Mouse (Mus musculus) cerebellum, adult 2 months (tissue): ENCODE data around the gene Dhrs3. TPM values are rescaled to one million over a fixed set of nuclear protein-coding genes. Genes with fewer than 3 reads are reported as not detected.
A peak's percentile ranks its signal among the peaks of the same experiment; 100 is the strongest.

Source experiments
- DNase-seq, 2 experiments: peaks; one replicate each; pipeline ENCODE4 v3.0.0; 2021
- H3K27ac ChIP-seq: fragments of 200-500 bp; 2 replicates; pipeline ENCODE4 v1.5.1; 2012; ENCODE audit warnings: low read length, control low read depth, inconsistent platforms; ENCODE audit not compliant: insufficient read depth
- H3K27me3 ChIP-seq: fragments of 200-500 bp; 2 replicates; pipeline ENCODE4 v1.6.1; 2012; ENCODE audit warnings: inconsistent platforms, mild to moderate bottlenecking, low read length, moderate library complexity; ENCODE audit not compliant: control insufficient read depth, insufficient read depth
- H3K4me1 ChIP-seq: fragments of 200-500 bp; 2 replicates; pipeline ENCODE4 v1.6.1; 2011; ENCODE audit warnings: low read length; ENCODE audit not compliant: control insufficient read depth, insufficient read depth
- H3K4me3 ChIP-seq: fragments of 200-500 bp; replicated peaks from 2 replicates; pipeline ENCODE3; 2011; ENCODE audit warnings: mild to moderate bottlenecking, low read depth, low read length, control low read depth; ENCODE audit not compliant: insufficient read depth
- CTCF ChIP-seq: fragments of 200-500 bp; IDR thresholded peaks from 2 replicates; pipeline ENCODE4 v1.5.1; 2011; ENCODE audit warnings: low read depth, mild to moderate bottlenecking, control low read depth, low read length, moderate library complexity, borderline replicate concordance; ENCODE audit not compliant: insufficient read depth
- POLR2A ChIP-seq: fragments of 200-500 bp; IDR thresholded peaks from 2 replicates; pipeline ENCODE4 v1.6.1; 2011; ENCODE audit warnings: low read length, control low read depth, borderline replicate concordance; ENCODE audit not compliant: insufficient read depth
- WGBS: fragments of 180-500 bp; shearing (Covaris S2); methylation state at CpG from one replicate; pipeline ENCODE4 v1.1.7; 2018; 5-methylcytosine and 5-hydroxymethylcytosine counted together
- polyA plus RNA-seq: library from polyadenylated mRNA; depleted of rRNA; stranded (reverse); fragments of >200 nt; gene quantifications from 2 replicates; pipeline ENCODE4 v1.2.3, GENCODE M21; 2012

Dhrs3 gene
- polyA plus RNA-seq, 1 experiment: 21.8 TPM

GRCm38 (mm10) chr4:144949441-144950326 lies 57.1 kb downstream of the Dhrs3 start:
- TF ChIP-seq POLR2A: no peak
- TF ChIP-seq CTCF: no peak
- Histone ChIP-seq H3K27ac (no peak overlapping the region), H3K4me3 (no peak overlapping the region), H3K27me3 (no peaks in the 10 kb centered on the region), H3K4me1 (peaks cover 5% of the 10 kb centered on the region)
- WGBS: 24% methylated on average over 9 of the region's 9 CpGs
- DNase-seq: peak; percentile 46 to 62

- Histone ChIP-seq H3K27me3 (no peaks in the 10 kb centered on the region), H3K4me1 (peaks cover 5% of the 10 kb centered on the region), H3K4me3 (no peak overlapping the region), H3K27ac (no peak overlapping the region)
- no peak for DNase-seq
- TF ChIP-seq POLR2A: no peak
- no peak for TF ChIP-seq CTCF
- 87% methylated on average over 3 of the region's 3 CpGs for WGBS
Measured at GRCm38 (mm10) chr4:144950327-144950711, 57.7 kb downstream of the Dhrs3 start.

- DNase-seq: no peak
- no peak overlapping the region for H3K4me3 ChIP-seq
- peaks cover 5% of the 10 kb centered on the region for H3K4me1 ChIP-seq
- 96% methylated on average over 3 of the region's 3 CpGs for WGBS
- no peak overlapping the region for H3K27ac ChIP-seq
- no peak for TF ChIP-seq POLR2A
- TF ChIP-seq CTCF: no peak
- H3K27me3 ChIP-seq: no peaks in the 10 kb centered on the region
Measured at GRCm38 (mm10) chr4:144950883-144951282, 58.3 kb downstream of the Dhrs3 start.

GRCm38 (mm10) chr4:144951859-144952258 lies 59.2 kb downstream of the Dhrs3 start:
- Histone ChIP-seq H3K4me3 (no peak overlapping the region), H3K4me1 (peaks cover 5% of the 10 kb centered on the region), H3K27ac (no peak overlapping the region), H3K27me3 (no peaks in the 10 kb centered on the region)
- TF ChIP-seq CTCF (no peak), POLR2A (no peak)
- peak in 1 of 2 experiments; percentile 62 for DNase-seq
- WGBS: 40% methylated on average over 7 of the region's 7 CpGs

GRCm38 (mm10) chr4:144953421-144953820 lies 60.8 kb downstream of the Dhrs3 start:
- TF ChIP-seq POLR2A (no peak), CTCF (no peak)
- H3K27ac ChIP-seq: no peak overlapping the region
- no peaks in the 10 kb centered on the region for H3K27me3 ChIP-seq
- no peak overlapping the region for H3K4me3 ChIP-seq
- H3K4me1 ChIP-seq: peaks cover 5% of the 10 kb centered on the region
- no peak for DNase-seq
- WGBS: 93% methylated on average over 1 of the region's 1 CpGs

GRCm38 (mm10) chr4:144955863-144956262 lies 63.2 kb downstream of the Dhrs3 start:
- Histone ChIP-seq H3K27ac (no peak overlapping the region), H3K27me3 (no peaks in the 10 kb centered on the region), H3K4me1 (no peaks in the 10 kb centered on the region), H3K4me3 (no peak overlapping the region)
- TF ChIP-seq CTCF: no peak
- TF ChIP-seq POLR2A: no peak
- 100% methylated on average over 1 of the region's 1 CpGs for WGBS
- no peak for DNase-seq

GRCm38 (mm10) chr4:144956293-144956692 lies 63.7 kb downstream of the Dhrs3 start:
- Histone ChIP-seq H3K4me3 (no peak overlapping the region), H3K4me1 (no peaks in the 10 kb centered on the region), H3K27me3 (no peaks in the 10 kb centered on the region), H3K27ac (no peak overlapping the region)
- 80% methylated on average over 1 of the region's 1 CpGs for WGBS
- TF ChIP-seq CTCF (no peak), POLR2A (no peak)
- DNase-seq: no peak

GRCm38 (mm10) chr4:144957186-144957585 lies 64.6 kb downstream of the Dhrs3 start:
- Histone ChIP-seq H3K4me3 (no peak overlapping the region), H3K4me1 (no peaks in the 10 kb centered on the region), H3K27ac (no peak overlapping the region), H3K27me3 (no peaks in the 10 kb centered on the region)
- TF ChIP-seq CTCF: no peak
- no peak for TF ChIP-seq POLR2A
- no peak for DNase-seq
- 51% methylated on average over 4 of the region's 4 CpGs for WGBS
